Mouse (Mus musculus) thymus, postnatal 25 days (tissue): ENCODE results near the gene Magohb.
"Not testable (repeated sequence)": the region's sequence is repeated elsewhere in the genome, so short reads cannot be mapped to it uniquely, and the experiment has no call there.

ENCODE experiments used
- DNase-seq: peaks from one replicate; pipeline ENCODE4 v3.0.0; 2022

Magohb gene

GRCm38 (mm10) chr6:131292991-131293788 is at the start of gene Magohb:
Gene Magohb, minus strand, starts transcription at chr6:131293244.
- peak; percentile 87 for DNase-seq

GRCm38 (mm10) chr6:131340082-131340481 is 47.0 kb upstream of the Magohb start:
- DNase-seq, result no peak

- DNase-seq, result no peak
Measured at GRCm38 (mm10) chr6:131339309-131339708, 46.3 kb upstream of the Magohb start.

- no peak for DNase-seq
Measured at GRCm38 (mm10) chr6:131338787-131339186, 45.7 kb upstream of the Magohb start.

- DNase-seq, result no peak
Measured at GRCm38 (mm10) chr6:131327076-131327475, 34.0 kb upstream of the Magohb start.

GRCm38 (mm10) chr6:131321854-131322639 is 29.0 kb upstream of the Magohb start:
- DNase-seq, result no peak

- DNase-seq, result no peak
Measured at GRCm38 (mm10) chr6:131316155-131317101, 23.4 kb upstream of the Magohb start.

- DNase-seq, result no peak
Measured at GRCm38 (mm10) chr6:131308031-131308430, 15.0 kb upstream of the Magohb start.

- DNase-seq, result no peak
Measured at GRCm38 (mm10) chr6:131304776-131305175, 11.7 kb upstream of the Magohb start.

- no peak for DNase-seq
Measured at GRCm38 (mm10) chr6:131298531-131298930, 5.5 kb upstream of the Magohb start.

- no peak for DNase-seq
Measured at GRCm38 (mm10) chr6:131294435-131295112, 1.5 kb upstream of the Magohb start.

- no peak for DNase-seq
Measured at GRCm38 (mm10) chr6:131293916-131294315, 872 bp upstream of the Magohb start.

- no peak for DNase-seq
Measured at GRCm38 (mm10) chr6:131292276-131292990, 611 bp downstream of the Magohb start.

GRCm38 (mm10) chr6:131290430-131290829 is 2.6 kb downstream of the Magohb start:
- DNase-seq, result peak; percentile 16

- not testable (repeated sequence) for DNase-seq
Measured at GRCm38 (mm10) chr6:131278160-131278559, 14.9 kb downstream of the Magohb start.

- DNase-seq, result no peak
Measured at GRCm38 (mm10) chr6:131276659-131277058, 16.4 kb downstream of the Magohb start.

- no peak for DNase-seq
Measured at GRCm38 (mm10) chr6:131272311-131272710, 20.7 kb downstream of the Magohb start.

GRCm38 (mm10) chr6:131270312-131270711 is 22.7 kb downstream of the Magohb start:
- no peak for DNase-seq

- no peak for DNase-seq
Measured at GRCm38 (mm10) chr6:131269599-131269998, 23.4 kb downstream of the Magohb start.

GRCm38 (mm10) chr6:131264175-131264574 is 28.9 kb downstream of the Magohb start:
- DNase-seq, result no peak

- no peak for DNase-seq
Measured at GRCm38 (mm10) chr6:131262778-131263177, 30.3 kb downstream of the Magohb start.

GRCm38 (mm10) chr6:131262009-131262408 is 31.0 kb downstream of the Magohb start:
- no peak for DNase-seq
